Mouse (Mus musculus) retina, adult 2 months (tissue): ENCODE data around the gene Tmem192.
"Not testable (repeated sequence)": the region's sequence is repeated elsewhere in the genome, so short reads cannot be mapped to it uniquely, and the experiment has no call there.

Experiments
- DNase-seq: peaks from one replicate; pipeline ENCODE4 v3.0.0-alpha.2; 2012; ENCODE audit warnings: low read depth, low spot score

The Tmem192 gene

GRCm38 (mm10) chr8:64962836-64963235, 15.9 kb downstream of the Tmem192 start:
- DNase-seq: no peak

DNA sequence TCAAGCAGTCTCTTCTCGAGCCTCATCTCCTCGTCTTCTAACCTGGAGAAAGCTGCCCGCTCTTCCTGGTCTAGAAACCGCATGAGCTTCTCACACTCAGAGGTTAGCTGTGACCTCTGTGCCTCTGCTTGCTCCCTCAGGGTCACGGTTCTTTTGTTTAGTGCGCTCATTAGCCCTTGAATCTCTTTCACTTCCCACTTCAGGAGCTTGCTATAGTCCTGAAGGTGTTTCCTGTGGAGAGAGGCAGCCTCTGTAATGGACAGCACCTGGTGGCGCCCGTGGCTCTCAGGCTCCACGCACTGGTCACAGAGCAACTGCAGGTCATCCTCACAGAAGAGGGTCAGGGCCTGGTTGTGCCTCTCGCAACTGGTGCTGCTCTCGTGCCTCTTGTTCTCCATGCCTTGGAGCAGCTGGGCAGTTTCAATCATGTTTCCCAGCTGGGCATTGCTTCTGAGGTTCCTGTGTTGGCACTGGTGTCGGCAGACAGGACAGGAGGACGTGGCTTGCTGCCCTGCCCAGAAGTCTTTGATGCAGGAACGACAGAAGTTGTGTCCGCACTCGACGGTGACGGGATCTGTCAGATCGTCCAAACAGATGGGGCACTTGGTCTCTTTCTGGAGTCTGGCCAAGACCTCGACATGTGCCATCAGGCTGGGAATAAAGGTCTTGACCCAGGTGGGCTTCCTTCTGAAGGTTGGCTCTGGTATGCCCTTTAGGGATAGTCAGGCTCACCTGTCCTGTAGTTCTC, 36.3 kb downstream of the Tmem192 start:
- DNase-seq: no peak

- no peak for DNase-seq
These were observed 40.7 kb downstream of the Tmem192 start, which contains the start of gene Trim75 for GRCm38 (mm10) chr8:64987731-64988130. Trim75 (minus strand) TSS chr8:64987831.

DNA sequence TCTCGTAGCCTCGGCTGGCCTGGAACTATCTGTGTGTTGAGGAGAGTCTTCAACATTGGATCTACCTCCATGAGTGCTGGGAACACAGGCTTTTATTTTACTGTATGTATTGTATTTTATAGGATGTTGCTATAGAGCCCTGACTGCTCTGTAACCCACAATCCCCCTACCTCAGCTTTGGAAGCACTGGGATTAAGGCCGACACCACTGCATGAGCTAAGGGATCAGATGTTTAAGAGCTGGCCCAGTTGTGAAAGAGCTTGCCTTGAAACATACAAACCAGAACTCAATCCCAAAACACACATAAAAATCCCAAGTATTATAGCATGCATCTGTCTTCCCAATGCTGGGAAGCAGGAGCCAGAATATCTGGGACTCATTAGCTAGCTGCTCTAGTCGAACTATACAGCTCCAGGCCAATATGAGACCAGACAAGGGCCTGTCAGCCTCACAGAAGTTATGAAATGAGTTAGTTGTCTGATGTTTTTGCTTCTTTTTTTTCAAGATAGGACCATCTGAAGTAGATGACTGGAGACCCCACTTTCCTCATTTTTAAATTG, 51.9 kb downstream of the Tmem192 start:
- DNase-seq: no peak

GRCm38 (mm10) chr8:65007616-65008015, 60.6 kb downstream of the Tmem192 start:
- DNase-seq: not testable (repeated sequence)

DNA sequence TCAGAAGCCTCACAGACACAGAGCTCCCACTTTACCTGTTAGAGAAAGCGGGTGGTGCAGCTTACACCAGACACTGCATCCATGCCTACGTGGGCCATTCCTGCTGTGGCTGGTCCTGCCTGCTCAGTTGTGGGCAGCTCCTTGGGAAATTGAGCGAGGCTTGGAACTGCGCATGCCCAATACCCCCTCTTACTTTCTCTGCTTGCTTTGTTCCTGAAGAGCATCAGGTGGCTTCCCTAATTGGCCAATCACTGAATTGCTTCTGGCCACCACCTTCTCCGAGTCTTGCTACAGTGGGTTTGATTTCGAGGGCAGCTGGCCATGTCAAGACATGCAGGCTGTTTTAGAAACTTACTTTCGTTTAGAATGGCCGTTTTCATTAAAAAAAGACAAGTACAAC, 71.4 kb downstream of the Tmem192 start, which contains the start of the genes Trim61 and Trim60:
TSS of gene Trim61 (minus strand) at position 101 of the 400 bp plus-strand sequence.
TSS of gene Trim60 (minus strand) at position 162 of the 400 bp plus-strand sequence.
- DNase-seq: no peak
